Mouse (Mus musculus): ENCODE measurements around the gene Nkain2. TPM values are rescaled to one million over a fixed set of nuclear protein-coding genes. Genes with fewer than 3 reads are reported as not detected.
"Not testable (repeated sequence)": the region's sequence is repeated elsewhere in the genome, so short reads cannot be mapped to it uniquely, and the experiment has no call there.

Gene Nkain2
- polyA plus RNA-seq, 1 experiment from 2014 or later: 0.35 TPM

DNA sequence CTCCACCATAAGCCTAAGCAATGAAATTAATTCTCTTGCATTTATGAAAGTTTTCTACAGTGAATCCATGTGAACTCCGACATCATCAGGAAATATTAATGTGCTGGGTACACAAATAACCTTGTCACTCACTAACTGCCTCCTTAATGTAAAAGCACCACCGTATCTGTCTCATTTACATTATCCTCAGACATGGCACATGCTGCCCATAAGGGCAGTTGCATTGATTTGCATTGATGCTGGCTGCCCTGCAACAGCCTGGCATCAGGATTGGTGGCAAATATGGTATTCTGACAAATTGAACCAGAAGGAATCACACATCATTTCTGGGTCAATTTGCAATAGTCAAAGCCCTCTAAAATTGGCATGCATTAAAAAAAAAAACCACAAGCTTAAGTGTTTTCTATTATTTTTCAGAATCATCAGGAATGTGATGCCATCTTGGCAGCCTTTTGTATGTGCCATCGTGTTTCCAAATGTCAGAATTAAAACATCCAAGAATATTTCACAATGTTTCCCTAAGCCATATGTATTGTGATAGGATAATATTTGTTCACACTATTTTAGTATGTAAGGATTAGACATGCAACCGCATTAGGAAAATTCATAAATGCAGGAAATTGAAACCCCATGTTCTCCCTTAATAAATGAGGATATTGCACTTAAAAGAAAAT is 74.9 kb downstream of the Nkain2 start:
- Histone ChIP-seq H3K4me3 (ENCODE audit: control insufficient read depth in 1 of 2, insufficient read depth in 1 of 2, low read depth in 1 of 2, low read length in 2 of 2) (no peak overlapping the region), H3K4me2 (ENCODE audit: low read length) (no peak overlapping the region), H3K27ac (replicated peaks in 1 of 2; ENCODE audit: control insufficient read depth in 1 of 2, insufficient read depth in 1 of 2, low read depth in 2 of 2, low read length in 2 of 2) (no peak overlapping the region), H3K9me3 (ENCODE audit: control insufficient read depth, low read length) (no peaks in the 10 kb centered on the region), H3K27me3 (ENCODE audit: control insufficient read depth, insufficient read depth, low read length) (no peaks in the 10 kb centered on the region), H3K36me3 (ENCODE audit: control insufficient read depth, insufficient read depth, low read length) (no peaks in the 10 kb centered on the region), H3K9ac (ENCODE audit: low read length) (no peak overlapping the region), H3K4me1 (ENCODE audit: control insufficient read depth in 2 of 2, insufficient read depth in 2 of 2, low read length in 2 of 2) (no peaks in the 10 kb centered on the region)
- 76% methylated on average over 4 of the region's 4 CpGs for WGBS
- no peak for ATAC-seq (ENCODE audit: insufficient number of reproducible peaks, insufficient read depth, low FRiP score, low read depth)

DNA sequence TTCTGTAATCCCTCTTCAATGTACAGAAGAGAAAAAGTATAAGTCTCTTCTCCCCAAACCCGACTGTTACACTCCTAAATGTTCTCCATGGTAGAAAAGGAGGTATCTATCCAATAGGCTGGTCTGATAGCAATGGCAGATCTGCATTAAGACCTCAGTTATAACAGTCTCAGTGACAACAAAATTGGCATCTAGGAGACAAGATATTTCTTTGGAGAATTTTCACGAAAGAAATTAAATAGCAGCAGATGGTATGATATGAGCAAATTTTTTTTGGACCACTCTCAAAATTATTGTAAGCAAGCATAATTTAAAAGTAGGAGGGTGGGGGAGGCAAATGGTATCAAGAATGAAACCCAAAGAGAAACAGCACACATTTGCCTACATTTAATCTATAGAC is 94.0 kb downstream of the Nkain2 start:
- Histone ChIP-seq H3K27me3 (ENCODE audit: control insufficient read depth, insufficient read depth, low read length) (no peaks in the 10 kb centered on the region), H3K9ac (ENCODE audit: low read length) (no peak overlapping the region), H3K4me2 (ENCODE audit: low read length) (no peak overlapping the region), H3K9me3 (ENCODE audit: control insufficient read depth, low read length) (no peaks in the 10 kb centered on the region), H3K27ac (replicated peaks in 1 of 2; ENCODE audit: control insufficient read depth in 1 of 2, insufficient read depth in 1 of 2, low read depth in 2 of 2, low read length in 2 of 2) (no peak overlapping the region), H3K4me1 (ENCODE audit: control insufficient read depth in 2 of 2, insufficient read depth in 2 of 2, low read length in 2 of 2) (no peaks in the 10 kb centered on the region), H3K36me3 (ENCODE audit: control insufficient read depth, insufficient read depth, low read length) (no peaks in the 10 kb centered on the region), H3K4me3 (ENCODE audit: control insufficient read depth in 1 of 2, insufficient read depth in 1 of 2, low read depth in 1 of 2, low read length in 2 of 2) (no peak overlapping the region)
- no peak for ATAC-seq (ENCODE audit: insufficient number of reproducible peaks, insufficient read depth, low FRiP score, low read depth)
- WGBS: 41% methylated on average over 2 of the region's 2 CpGs

GRCm38 (mm10) chr10:32790541-32790940 is 99.7 kb downstream of the Nkain2 start:
- Histone ChIP-seq H3K27ac (replicated peaks in 1 of 2; ENCODE audit: control insufficient read depth in 1 of 2, insufficient read depth in 1 of 2, low read depth in 2 of 2, low read length in 2 of 2) (no peak overlapping the region), H3K9ac (ENCODE audit: low read length) (no peak overlapping the region), H3K4me3 (ENCODE audit: control insufficient read depth in 1 of 2, insufficient read depth in 1 of 2, low read depth in 1 of 2, low read length in 2 of 2) (no peak overlapping the region), H3K27me3 (ENCODE audit: control insufficient read depth, insufficient read depth, low read length) (no peaks in the 10 kb centered on the region), H3K4me2 (ENCODE audit: low read length) (no peak overlapping the region), H3K4me1 (ENCODE audit: control insufficient read depth in 2 of 2, insufficient read depth in 2 of 2, low read length in 2 of 2) (no peaks in the 10 kb centered on the region), H3K9me3 (ENCODE audit: control insufficient read depth, low read length) (no peaks in the 10 kb centered on the region), H3K36me3 (ENCODE audit: control insufficient read depth, insufficient read depth, low read length) (no peaks in the 10 kb centered on the region)
- ATAC-seq (ENCODE audit: insufficient number of reproducible peaks, insufficient read depth, low FRiP score, low read depth): no peak

DNA sequence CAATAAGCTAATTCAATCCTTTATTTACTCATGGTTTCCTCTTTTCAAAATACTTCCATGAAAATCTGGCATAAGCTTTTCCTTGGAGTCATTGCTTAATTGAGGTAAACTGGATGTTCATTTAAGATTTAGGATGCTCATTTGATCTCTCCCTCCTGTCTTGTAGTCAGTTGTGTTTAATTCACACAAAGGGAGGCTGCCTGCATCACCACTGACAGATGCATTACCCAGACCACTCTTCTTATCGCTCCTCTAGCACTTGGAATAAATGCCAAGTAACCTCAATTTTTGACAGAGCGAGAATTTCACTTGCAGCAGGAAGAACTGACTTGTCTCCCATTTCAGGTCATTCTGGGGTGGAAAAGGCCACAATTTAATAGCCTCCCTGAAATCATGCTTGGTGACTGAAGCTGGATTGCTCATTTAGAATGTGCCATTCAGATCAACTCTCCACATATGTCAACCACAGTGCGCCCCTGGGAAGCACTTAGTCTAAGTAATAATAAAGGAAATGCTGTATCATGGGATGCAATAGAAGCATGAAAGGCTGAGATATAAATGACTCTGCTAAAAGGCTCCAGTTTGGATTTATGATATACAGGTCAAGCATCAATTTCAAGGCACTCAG is 107.4 kb downstream of the Nkain2 start:
- Histone ChIP-seq H3K27me3 (ENCODE audit: control insufficient read depth, insufficient read depth, low read length) (no peaks in the 10 kb centered on the region), H3K36me3 (ENCODE audit: control insufficient read depth, insufficient read depth, low read length) (no peaks in the 10 kb centered on the region), H3K4me1 (ENCODE audit: control insufficient read depth in 2 of 2, insufficient read depth in 2 of 2, low read length in 2 of 2) (no peaks in the 10 kb centered on the region), H3K27ac (replicated peaks in 1 of 2; ENCODE audit: control insufficient read depth in 1 of 2, insufficient read depth in 1 of 2, low read depth in 2 of 2, low read length in 2 of 2) (no peak overlapping the region), H3K4me2 (ENCODE audit: low read length) (no peak overlapping the region), H3K9ac (ENCODE audit: low read length) (no peak overlapping the region), H3K4me3 (ENCODE audit: control insufficient read depth in 1 of 2, insufficient read depth in 1 of 2, low read depth in 1 of 2, low read length in 2 of 2) (no peak overlapping the region), H3K9me3 (ENCODE audit: control insufficient read depth, low read length) (no peaks in the 10 kb centered on the region)
- 52% methylated on average over 3 of the region's 3 CpGs for WGBS
- ATAC-seq (ENCODE audit: insufficient number of reproducible peaks, insufficient read depth, low FRiP score, low read depth): no peak

DNA sequence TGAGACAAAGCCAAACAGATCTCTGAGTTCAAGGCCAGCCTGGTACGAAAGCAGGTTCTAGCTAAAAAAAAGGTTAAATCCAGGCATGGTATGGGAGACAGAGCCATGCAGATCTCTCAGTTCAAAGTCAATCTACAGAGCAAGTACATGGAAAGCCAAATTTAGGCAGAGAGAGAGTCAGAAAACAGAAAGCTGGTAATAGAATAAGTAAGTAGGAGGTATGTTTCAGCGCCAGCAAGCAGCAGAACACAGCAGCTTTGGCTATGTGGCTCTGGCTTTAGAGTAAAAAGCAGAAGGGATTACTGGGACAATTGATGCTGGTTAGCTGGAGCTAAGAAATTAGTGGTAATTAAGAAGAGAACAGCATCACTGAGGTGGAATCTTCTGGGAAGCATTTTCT is 151.3 kb downstream of the Nkain2 start:
- WGBS: 75% methylated on average over 2 of the region's 2 CpGs
- Histone ChIP-seq H3K4me2 (ENCODE audit: low read length) (no peak overlapping the region), H3K4me3 (ENCODE audit: control insufficient read depth in 1 of 2, insufficient read depth in 1 of 2, low read depth in 1 of 2, low read length in 2 of 2) (no peak overlapping the region), H3K27me3 (ENCODE audit: control insufficient read depth, insufficient read depth, low read length) (no peaks in the 10 kb centered on the region), H3K36me3 (ENCODE audit: control insufficient read depth, insufficient read depth, low read length) (no peaks in the 10 kb centered on the region), H3K4me1 (ENCODE audit: control insufficient read depth in 2 of 2, insufficient read depth in 2 of 2, low read length in 2 of 2) (no peaks in the 10 kb centered on the region), H3K9me3 (ENCODE audit: control insufficient read depth, low read length) (no peaks in the 10 kb centered on the region), H3K27ac (replicated peaks in 1 of 2; ENCODE audit: control insufficient read depth in 1 of 2, insufficient read depth in 1 of 2, low read depth in 2 of 2, low read length in 2 of 2) (no peak overlapping the region), H3K9ac (ENCODE audit: low read length) (no peak overlapping the region)
- no peak for ATAC-seq (ENCODE audit: insufficient number of reproducible peaks, insufficient read depth, low FRiP score, low read depth)

DNA sequence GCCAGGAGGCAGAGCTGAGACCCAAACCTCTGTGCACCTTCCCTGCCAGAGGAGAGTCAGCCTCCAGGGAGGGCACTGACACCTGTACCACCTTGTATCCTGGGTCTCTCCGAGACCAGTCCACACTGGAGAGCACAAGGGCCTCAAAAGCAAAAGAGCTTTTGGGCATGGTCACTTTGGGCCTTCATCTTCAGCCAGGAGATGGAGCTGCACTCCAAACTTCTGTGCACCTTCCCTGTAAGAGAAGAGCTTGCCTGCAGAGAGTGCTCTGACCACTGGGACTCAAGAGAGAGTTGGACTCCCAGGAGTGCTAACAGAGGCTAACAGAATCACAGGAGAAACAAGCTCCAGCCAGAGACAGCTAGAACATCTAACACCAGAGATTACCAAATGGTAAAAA is 183.7 kb downstream of the Nkain2 start:
- H3K4me2 ChIP-seq (ENCODE audit: low read length); H3K36me3 ChIP-seq (ENCODE audit: control insufficient read depth, insufficient read depth, low read length); ATAC-seq (ENCODE audit: insufficient number of reproducible peaks, insufficient read depth, low FRiP score, low read depth); H3K9me3 ChIP-seq (ENCODE audit: control insufficient read depth, low read length); H3K27ac ChIP-seq (replicated peaks in 1 of 2; ENCODE audit: control insufficient read depth in 1 of 2, insufficient read depth in 1 of 2, low read depth in 2 of 2, low read length in 2 of 2); H3K4me1 ChIP-seq (ENCODE audit: control insufficient read depth in 2 of 2, insufficient read depth in 2 of 2, low read length in 2 of 2); H3K27me3 ChIP-seq (ENCODE audit: control insufficient read depth, insufficient read depth, low read length); H3K9ac ChIP-seq (ENCODE audit: low read length); H3K4me3 ChIP-seq (ENCODE audit: control insufficient read depth in 1 of 2, insufficient read depth in 1 of 2, low read depth in 1 of 2, low read length in 2 of 2): not testable (repeated sequence)
- WGBS: 63% methylated on average over 1 of the region's 1 CpGs

DNA sequence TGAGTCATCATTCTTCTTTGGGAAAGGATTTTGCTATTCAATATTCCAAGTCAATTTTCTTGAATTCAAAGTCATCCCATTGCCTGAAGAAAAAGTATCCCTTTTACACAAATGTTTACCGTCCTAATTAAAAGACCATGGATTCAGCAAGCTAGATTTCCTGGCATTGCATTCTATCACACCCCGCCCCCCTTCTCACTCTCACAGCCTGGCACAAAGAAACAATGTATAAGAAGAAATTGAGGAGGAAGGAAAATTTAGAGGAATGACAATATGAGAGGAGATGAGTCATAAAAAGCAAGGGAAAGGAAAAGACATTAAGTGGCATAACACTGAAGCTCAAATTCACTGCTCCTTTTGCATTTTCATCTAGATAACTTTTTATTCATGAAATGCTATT is 193.6 kb downstream of the Nkain2 start:
- H3K27ac ChIP-seq (replicated peaks in 1 of 2; ENCODE audit: control insufficient read depth in 1 of 2, insufficient read depth in 1 of 2, low read depth in 2 of 2, low read length in 2 of 2): no peak overlapping the region
- ATAC-seq (ENCODE audit: insufficient number of reproducible peaks, insufficient read depth, low FRiP score, low read depth): no peak
- no peaks in the 10 kb centered on the region for H3K9me3 ChIP-seq (ENCODE audit: control insufficient read depth, low read length)
- no peaks in the 10 kb centered on the region for H3K27me3 ChIP-seq (ENCODE audit: control insufficient read depth, insufficient read depth, low read length)
- H3K4me1 ChIP-seq (ENCODE audit: control insufficient read depth in 2 of 2, insufficient read depth in 2 of 2, low read length in 2 of 2): no peaks in the 10 kb centered on the region
- no peak overlapping the region for H3K4me3 ChIP-seq (ENCODE audit: control insufficient read depth in 1 of 2, insufficient read depth in 1 of 2, low read depth in 1 of 2, low read length in 2 of 2)
- no peaks in the 10 kb centered on the region for H3K36me3 ChIP-seq (ENCODE audit: control insufficient read depth, insufficient read depth, low read length)
- 80% methylated on average over 2 of the region's 2 CpGs for WGBS
- no peak overlapping the region for H3K4me2 ChIP-seq (ENCODE audit: low read length)
- no peak overlapping the region for H3K9ac ChIP-seq (ENCODE audit: low read length)

DNA sequence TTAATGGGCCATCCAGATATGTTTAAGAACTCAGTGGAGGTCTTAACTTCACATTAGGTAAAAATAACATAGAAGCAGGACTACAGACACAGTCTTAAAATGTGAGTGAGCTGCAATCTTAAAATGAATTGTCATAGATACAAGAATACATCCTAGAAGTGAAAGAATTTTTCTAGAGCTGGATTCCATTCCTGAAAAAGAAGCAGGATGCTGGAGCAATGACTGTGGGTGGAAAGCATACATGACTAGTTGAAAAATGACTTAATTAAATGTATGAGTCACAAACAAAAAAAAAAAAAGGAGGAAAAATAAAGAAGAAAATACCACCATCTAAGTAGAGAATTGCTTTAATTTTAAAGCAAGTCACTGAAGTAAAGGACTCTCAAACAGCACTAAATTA is 205.7 kb downstream of the Nkain2 start:
- Histone ChIP-seq H3K4me3 (ENCODE audit: control insufficient read depth in 1 of 2, insufficient read depth in 1 of 2, low read depth in 1 of 2, low read length in 2 of 2) (no peak overlapping the region), H3K4me1 (ENCODE audit: control insufficient read depth in 2 of 2, insufficient read depth in 2 of 2, low read length in 2 of 2) (no peaks in the 10 kb centered on the region), H3K27ac (replicated peaks in 1 of 2; ENCODE audit: control insufficient read depth in 1 of 2, insufficient read depth in 1 of 2, low read depth in 2 of 2, low read length in 2 of 2) (no peak overlapping the region), H3K4me2 (ENCODE audit: low read length) (no peak overlapping the region), H3K27me3 (ENCODE audit: control insufficient read depth, insufficient read depth, low read length) (no peaks in the 10 kb centered on the region), H3K36me3 (ENCODE audit: control insufficient read depth, insufficient read depth, low read length) (no peaks in the 10 kb centered on the region), H3K9ac (ENCODE audit: low read length) (no peak overlapping the region), H3K9me3 (ENCODE audit: control insufficient read depth, low read length) (no peaks in the 10 kb centered on the region)
- ATAC-seq (ENCODE audit: insufficient number of reproducible peaks, insufficient read depth, low FRiP score, low read depth): no peak
